Mouse (Mus musculus) cortical plate, adult 2 months (tissue): ENCODE data around the gene Srgap1.

Source experiments
- CTCF ChIP-seq: fragments of 200-500 bp; IDR thresholded peaks from 2 replicates; pipeline ENCODE4 v1.5.1; 2011; ENCODE audit warnings: mild to moderate bottlenecking, control low read depth, low read length; ENCODE audit not compliant: insufficient read depth; ENCODE audit errors: extremely low read depth
- POLR2A ChIP-seq: fragments of 200-500 bp; IDR thresholded peaks from 2 replicates; pipeline ENCODE4 v1.6.1; 2011; ENCODE audit warnings: mild to moderate bottlenecking, low read length, control low read depth; ENCODE audit not compliant: insufficient read depth; ENCODE audit errors: extremely low read depth

- TF ChIP-seq CTCF (no peak), POLR2A (no peak)
Observed at GRCm38 (mm10) chr10:121781159-121781558, 266.0 kb downstream of the Srgap1 start.
